Mouse (Mus musculus): ENCODE measurements at regions not wholly inside any gene's neighbourhood (a gene's known extent, or its start where the extent isn't known, plus 50 kb on each side); places are given as distances from the start of the nearest gene placed in this dataset.
"Not testable (repeated sequence)": the region's sequence is repeated elsewhere in the genome, so short reads cannot be mapped to it uniquely, and the experiment has no call there.

DNA sequence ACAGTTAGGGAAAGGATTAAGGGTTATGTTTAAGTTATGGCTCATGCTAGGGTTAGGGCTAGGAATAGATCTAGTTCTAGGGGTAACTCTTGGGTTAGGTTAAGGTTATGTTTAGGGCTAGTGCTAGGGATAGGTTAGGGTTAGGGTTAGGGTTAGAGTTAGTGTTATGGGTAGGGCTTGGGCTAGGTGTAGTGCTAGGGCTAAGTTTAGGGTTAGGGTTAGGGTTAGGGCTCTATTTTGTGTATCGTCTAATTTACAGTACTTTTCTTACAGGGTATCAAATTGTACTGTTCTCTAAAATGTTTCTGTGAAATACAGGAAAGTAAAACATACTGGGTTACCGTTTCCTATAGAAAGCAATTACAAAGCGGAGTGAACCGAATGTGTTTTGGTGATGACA lies 64.8 kb downstream of the Ptchd3 start:
- Histone ChIP-seq H3K36me3 (ENCODE audit: control insufficient read depth, insufficient read depth, low read length) (no peaks in the 10 kb centered on the region), H3K9ac (ENCODE audit: low read depth, low read length) (no peak overlapping the region), H3K27me3 (ENCODE audit: control insufficient read depth, insufficient read depth, low read length) (no peaks in the 10 kb centered on the region), H3K4me2 (no peak overlapping the region), H3K4me1 (ENCODE audit: control insufficient read depth, insufficient read depth, low read length) (no peaks in the 10 kb centered on the region), H3K9me3 (replicated peaks; ENCODE audit: control insufficient read depth, low read length) (no peaks in the 10 kb centered on the region), H3K27ac (ENCODE audit: low read depth, low read length) (no peak overlapping the region), H3K4me3 (ENCODE audit: low read depth, low read length) (no peak overlapping the region)
- ATAC-seq (replicated peaks; ENCODE audit: insufficient number of reproducible peaks, low FRiP score, low TSS enrichment): no peak
- WGBS (ENCODE audit: insufficient replicate concordance): 91% methylated on average over 4 of the region's 4 CpGs

DNA sequence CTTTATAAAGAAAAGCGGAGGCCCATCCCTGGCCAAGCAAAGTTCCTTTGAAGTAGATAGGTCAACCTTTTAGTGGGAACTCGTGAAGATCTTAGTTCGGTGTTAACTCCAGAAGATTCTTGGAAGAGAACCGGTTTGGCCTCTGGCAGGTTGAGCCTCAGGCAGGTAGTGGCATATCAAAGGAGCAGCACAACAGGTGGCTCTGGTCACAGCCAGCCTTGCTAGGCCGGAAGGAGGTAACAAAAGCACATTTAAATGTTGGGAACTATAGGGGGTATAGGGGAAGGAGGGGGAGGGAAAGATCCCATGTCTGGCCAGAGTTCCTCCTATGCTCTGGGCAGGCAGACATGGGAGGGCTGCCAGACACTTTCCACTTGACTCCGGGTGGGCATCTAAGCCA lies 74.3 kb downstream of the Ptchd3 start:
- ATAC-seq (replicated peaks; ENCODE audit: insufficient number of reproducible peaks, low FRiP score, low TSS enrichment): not testable (repeated sequence)

DNA sequence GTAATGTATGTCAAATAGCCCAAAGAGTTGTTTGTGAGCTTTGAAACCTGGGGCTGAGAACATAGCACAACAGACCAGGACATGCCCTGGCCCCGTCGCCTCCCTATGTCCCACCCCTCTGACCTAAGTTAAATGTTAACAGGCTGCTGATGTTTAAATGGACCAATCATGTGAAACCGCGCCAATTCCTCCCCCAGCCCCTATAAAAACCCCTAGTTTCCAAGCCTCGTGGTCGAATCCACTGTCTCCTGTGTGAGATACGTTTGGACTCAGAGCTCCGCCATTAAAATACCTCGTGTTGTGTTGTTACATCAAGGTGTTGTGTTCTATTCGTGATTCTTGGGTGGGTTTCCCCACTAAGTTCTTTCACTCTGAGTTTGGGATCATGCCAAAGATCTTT lies 94.6 kb downstream of the Ptchd3 start:
- not testable (repeated sequence) for ATAC-seq (replicated peaks; ENCODE audit: insufficient number of reproducible peaks, low FRiP score, low TSS enrichment); H3K27ac ChIP-seq (ENCODE audit: low read depth, low read length); H3K36me3 ChIP-seq (ENCODE audit: control insufficient read depth, insufficient read depth, low read length); H3K9ac ChIP-seq (ENCODE audit: low read depth, low read length); H3K9me3 ChIP-seq (replicated peaks; ENCODE audit: control insufficient read depth, low read length); H3K4me1 ChIP-seq (ENCODE audit: control insufficient read depth, insufficient read depth, low read length); H3K27me3 ChIP-seq (ENCODE audit: control insufficient read depth, insufficient read depth, low read length)
- Histone ChIP-seq H3K4me2 (peak overlapping the region; percentile 38; the same call in 1 of the 2 replicates), H3K4me3 (ENCODE audit: low read depth, low read length) (0 out of 2 replicates have a peak overlapping the region, but pooled peaks have one; percentile 12)
- WGBS (ENCODE audit: insufficient replicate concordance): 88% methylated on average over 10 of the region's 10 CpGs

More for the DNA sequence above, 74.3 kb downstream of the Ptchd3 start:
- H3K4me3 ChIP-seq (ENCODE audit: low read depth, low read length); H3K36me3 ChIP-seq (ENCODE audit: control insufficient read depth, insufficient read depth, low read length); H3K9me3 ChIP-seq (replicated peaks; ENCODE audit: control insufficient read depth, low read length); H3K4me2 ChIP-seq; H3K4me1 ChIP-seq (ENCODE audit: control insufficient read depth, insufficient read depth, low read length); H3K27ac ChIP-seq (ENCODE audit: low read depth, low read length); H3K9ac ChIP-seq (ENCODE audit: low read depth, low read length); H3K27me3 ChIP-seq (ENCODE audit: control insufficient read depth, insufficient read depth, low read length): not testable (repeated sequence)
- WGBS (ENCODE audit: insufficient replicate concordance): 73% methylated on average over 6 of the region's 6 CpGs

DNA sequence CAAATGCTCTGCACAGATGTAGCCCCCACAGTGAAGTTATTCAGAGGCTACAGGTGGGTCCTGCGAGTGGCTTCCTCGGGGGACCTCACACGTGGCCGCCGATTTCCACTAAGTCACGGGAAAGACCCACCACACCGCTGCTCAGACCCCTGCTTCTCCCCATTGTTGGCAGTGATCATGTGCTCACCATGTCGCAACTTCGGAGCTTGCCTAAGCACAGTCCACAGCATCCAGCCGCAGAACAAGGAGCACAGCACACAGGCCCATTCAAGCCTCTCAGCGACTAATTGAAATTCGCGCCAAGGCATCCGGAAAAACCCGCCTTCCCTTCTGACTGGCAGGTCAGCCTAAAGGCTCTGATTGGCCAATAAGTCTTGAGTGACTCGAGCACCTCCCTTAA lies 95.0 kb downstream of the Ptchd3 start:
- H3K27ac ChIP-seq (ENCODE audit: low read depth, low read length); ATAC-seq (replicated peaks; ENCODE audit: insufficient number of reproducible peaks, low FRiP score, low TSS enrichment); H3K4me1 ChIP-seq (ENCODE audit: control insufficient read depth, insufficient read depth, low read length); H3K36me3 ChIP-seq (ENCODE audit: control insufficient read depth, insufficient read depth, low read length); H3K9me3 ChIP-seq (replicated peaks; ENCODE audit: control insufficient read depth, low read length); H3K9ac ChIP-seq (ENCODE audit: low read depth, low read length); H3K27me3 ChIP-seq (ENCODE audit: control insufficient read depth, insufficient read depth, low read length): not testable (repeated sequence)
- Histone ChIP-seq H3K4me3 (ENCODE audit: low read depth, low read length) (0 out of 2 replicates have a peak overlapping the region, but pooled peaks have one; percentile 12), H3K4me2 (peak overlapping the region; percentile 38)
- 31% methylated on average over 15 of the region's 16 CpGs for WGBS (ENCODE audit: insufficient replicate concordance)

DNA sequence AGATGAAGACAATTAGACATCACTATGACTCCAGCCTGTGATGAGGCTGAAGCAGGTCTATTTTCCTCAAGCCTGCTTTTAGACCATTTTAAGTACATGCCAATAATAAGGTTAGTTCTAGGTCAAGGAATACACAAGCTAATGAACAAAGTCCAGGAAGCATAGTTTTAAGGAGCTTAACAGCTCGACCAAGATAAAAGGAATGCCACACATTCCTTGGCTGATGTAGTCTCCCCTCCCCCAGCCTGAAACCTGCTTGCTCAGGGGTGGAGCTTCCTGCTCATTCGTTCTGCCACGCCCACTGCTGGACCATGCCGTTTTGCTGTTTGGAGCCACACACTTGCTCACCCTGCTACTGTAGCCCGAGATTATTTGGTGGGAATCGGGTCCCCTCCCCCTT lies 121.7 kb downstream of the Ptchd3 start:
- ATAC-seq (replicated peaks; ENCODE audit: insufficient number of reproducible peaks, low FRiP score, low TSS enrichment); H3K4me3 ChIP-seq (ENCODE audit: low read depth, low read length); H3K27ac ChIP-seq (ENCODE audit: low read depth, low read length): not testable (repeated sequence)

DNA sequence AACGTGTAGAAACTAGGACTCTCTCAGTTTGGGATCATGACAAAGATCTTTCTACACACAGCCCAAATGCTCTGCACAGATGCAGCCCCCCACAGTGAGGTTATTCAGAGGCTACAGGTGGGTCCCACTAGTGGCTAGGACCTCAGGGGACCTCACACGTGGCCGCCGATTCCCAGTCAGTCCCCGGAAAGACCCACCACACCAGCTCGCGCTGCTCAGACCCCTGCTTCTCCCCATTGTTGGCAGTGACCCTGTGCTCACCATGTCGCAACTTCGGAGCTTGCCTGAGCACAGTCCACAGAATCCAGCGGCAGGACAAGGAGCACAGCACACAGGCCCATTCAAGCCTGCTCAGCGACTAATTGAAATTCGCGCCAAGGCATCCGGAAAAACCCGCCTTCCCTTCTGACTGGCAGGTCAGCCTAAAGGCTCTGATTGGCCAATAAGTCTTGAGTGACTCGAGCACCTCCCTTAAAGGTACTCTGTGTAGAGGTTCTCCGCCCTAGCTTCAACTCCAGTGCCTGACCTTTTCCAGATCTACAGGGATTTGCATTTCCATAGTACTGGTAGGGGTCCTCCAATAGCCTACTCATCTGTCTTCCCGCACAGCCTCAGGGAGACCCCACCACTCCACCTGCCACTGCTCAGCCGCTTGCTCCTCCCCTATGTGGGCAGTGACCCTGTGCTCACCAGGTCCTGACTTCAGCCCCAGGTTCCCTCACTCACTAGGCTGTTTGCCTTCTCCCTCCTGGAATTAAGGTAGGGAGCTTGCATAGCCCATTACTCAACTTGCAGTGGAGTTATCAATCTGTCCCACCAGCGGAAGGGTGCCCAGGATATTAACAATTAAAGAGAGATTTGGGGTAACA lies 126.6 kb downstream of the Ptchd3 start:
- not testable (repeated sequence) for ATAC-seq (replicated peaks; ENCODE audit: insufficient number of reproducible peaks, low FRiP score, low TSS enrichment)
- WGBS (ENCODE audit: insufficient replicate concordance): 22% methylated on average over 20 of the region's 20 CpGs

More for the DNA sequence above, 121.7 kb downstream of the Ptchd3 start:
- not testable (repeated sequence) for H3K36me3 ChIP-seq (ENCODE audit: control insufficient read depth, insufficient read depth, low read length); H3K4me2 ChIP-seq; H3K27me3 ChIP-seq (ENCODE audit: control insufficient read depth, insufficient read depth, low read length); H3K9me3 ChIP-seq (replicated peaks; ENCODE audit: control insufficient read depth, low read length); H3K4me1 ChIP-seq (ENCODE audit: control insufficient read depth, insufficient read depth, low read length); H3K9ac ChIP-seq (ENCODE audit: low read depth, low read length)
- 58% methylated on average over 6 of the region's 6 CpGs for WGBS (ENCODE audit: insufficient replicate concordance)

DNA sequence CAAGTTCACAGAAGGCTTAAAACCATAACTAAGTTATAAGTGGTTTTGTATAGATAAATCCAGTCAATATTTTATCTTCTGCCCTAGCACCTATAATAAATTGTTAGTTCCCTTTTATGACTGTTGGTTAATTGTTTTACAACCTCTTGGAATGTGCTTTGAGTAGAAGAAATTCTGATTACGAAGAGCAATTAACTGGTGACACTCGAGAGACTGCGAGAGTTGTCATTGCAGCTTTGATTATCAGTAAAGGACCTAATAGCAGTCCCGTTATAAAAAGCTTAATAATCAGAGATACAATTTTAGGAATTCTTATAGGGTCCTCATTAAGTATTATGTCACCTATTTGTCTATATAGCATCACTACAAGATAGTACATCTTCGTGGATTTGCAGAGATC lies 128.7 kb downstream of the Ptchd3 start:
- H3K4me2 ChIP-seq; H3K9me3 ChIP-seq (replicated peaks; ENCODE audit: control insufficient read depth, low read length); H3K36me3 ChIP-seq (ENCODE audit: control insufficient read depth, insufficient read depth, low read length); H3K27me3 ChIP-seq (ENCODE audit: control insufficient read depth, insufficient read depth, low read length); H3K4me3 ChIP-seq (ENCODE audit: low read depth, low read length); H3K9ac ChIP-seq (ENCODE audit: low read depth, low read length); ATAC-seq (replicated peaks; ENCODE audit: insufficient number of reproducible peaks, low FRiP score, low TSS enrichment); H3K27ac ChIP-seq (ENCODE audit: low read depth, low read length); H3K4me1 ChIP-seq (ENCODE audit: control insufficient read depth, insufficient read depth, low read length): not testable (repeated sequence)
- 76% methylated on average over 5 of the region's 5 CpGs for WGBS (ENCODE audit: insufficient replicate concordance)

More for the DNA sequence above, 126.6 kb downstream of the Ptchd3 start:
- H3K36me3 ChIP-seq (ENCODE audit: control insufficient read depth, insufficient read depth, low read length); H3K27ac ChIP-seq (ENCODE audit: low read depth, low read length); H3K27me3 ChIP-seq (ENCODE audit: control insufficient read depth, insufficient read depth, low read length); H3K4me1 ChIP-seq (ENCODE audit: control insufficient read depth, insufficient read depth, low read length); H3K9me3 ChIP-seq (replicated peaks; ENCODE audit: control insufficient read depth, low read length); H3K9ac ChIP-seq (ENCODE audit: low read depth, low read length): not testable (repeated sequence)
- H3K4me2 ChIP-seq: peak overlapping the region; percentile 60
- H3K4me3 ChIP-seq (ENCODE audit: low read depth, low read length): peak overlapping the region; percentile 30; the same call in 1 of the 2 replicates

DNA sequence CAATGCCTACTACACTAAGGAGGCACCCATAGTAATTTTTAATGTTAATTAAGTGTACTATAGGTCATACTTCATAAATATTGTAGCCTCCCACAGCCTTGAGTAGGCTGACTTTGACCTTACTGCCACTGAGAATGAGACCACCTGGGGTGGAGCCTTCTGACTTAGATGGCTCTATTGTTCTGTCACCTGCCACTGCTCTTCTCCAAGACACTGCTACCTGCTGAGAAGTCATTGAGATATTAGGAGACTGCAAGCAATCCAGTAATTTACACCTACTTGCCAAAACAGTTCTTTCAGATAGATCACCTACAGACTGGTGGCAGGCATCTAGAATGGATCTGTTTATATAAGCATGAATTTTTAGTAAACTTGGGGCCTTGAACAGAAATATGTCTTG lies 134.1 kb downstream of the Ptchd3 start:
- H3K27ac ChIP-seq (ENCODE audit: low read depth, low read length); H3K4me1 ChIP-seq (ENCODE audit: control insufficient read depth, insufficient read depth, low read length); H3K27me3 ChIP-seq (ENCODE audit: control insufficient read depth, insufficient read depth, low read length); ATAC-seq (replicated peaks; ENCODE audit: insufficient number of reproducible peaks, low FRiP score, low TSS enrichment); H3K9me3 ChIP-seq (replicated peaks; ENCODE audit: control insufficient read depth, low read length); H3K4me3 ChIP-seq (ENCODE audit: low read depth, low read length); H3K9ac ChIP-seq (ENCODE audit: low read depth, low read length); H3K36me3 ChIP-seq (ENCODE audit: control insufficient read depth, insufficient read depth, low read length); H3K4me2 ChIP-seq: not testable (repeated sequence)

DNA sequence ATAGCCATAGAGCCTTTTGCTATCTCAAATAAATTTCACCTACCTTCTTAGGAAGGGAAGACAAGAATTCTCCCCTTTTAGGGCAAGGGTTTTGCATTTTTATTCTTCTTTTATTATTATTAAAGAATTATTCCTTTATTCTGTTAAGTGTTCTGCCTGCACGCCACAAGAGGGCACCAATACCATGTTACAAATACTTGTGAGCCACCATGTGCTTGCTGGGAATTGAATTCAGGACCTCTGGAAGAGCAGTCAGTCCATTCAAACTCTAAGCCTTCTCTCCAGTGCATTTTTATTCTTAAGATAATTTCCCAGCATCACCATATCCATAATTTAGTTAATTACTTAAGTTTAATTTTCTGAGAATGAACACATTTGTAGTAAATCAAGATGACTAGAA lies 135.9 kb downstream of the Ptchd3 start:
- not testable (repeated sequence) for ATAC-seq (replicated peaks; ENCODE audit: insufficient number of reproducible peaks, low FRiP score, low TSS enrichment); H3K4me1 ChIP-seq (ENCODE audit: control insufficient read depth, insufficient read depth, low read length); H3K9ac ChIP-seq (ENCODE audit: low read depth, low read length); H3K27me3 ChIP-seq (ENCODE audit: control insufficient read depth, insufficient read depth, low read length); H3K4me2 ChIP-seq; H3K4me3 ChIP-seq (ENCODE audit: low read depth, low read length); H3K27ac ChIP-seq (ENCODE audit: low read depth, low read length); H3K9me3 ChIP-seq (replicated peaks; ENCODE audit: control insufficient read depth, low read length); H3K36me3 ChIP-seq (ENCODE audit: control insufficient read depth, insufficient read depth, low read length)
- 2% methylated on average over 1 of the region's 1 CpGs for WGBS (ENCODE audit: insufficient replicate concordance)
